Mouse (Mus musculus): ENCODE measurements around the gene Faim2.

The Faim2 gene

GRCm38 (mm10) chr15:99497061-99497460 lies 30.9 kb downstream of the Faim2 start:
- TF ChIP-seq NANOG (IDR thresholded peaks at IDR 0.05; ENCODE audit: borderline replicate concordance, low read length) (no peak), POU5F1 (IDR thresholded peaks at IDR 0.05; ENCODE audit: borderline replicate concordance, low read length) (no peak), CTCF (conservative IDR thresholded peaks at IDR 0.05; ENCODE audit: low read length) (peak; percentile 80)
- H3K36me3 ChIP-seq (ENCODE audit: insufficient read depth, low read length), result no peaks in the 10 kb centered on the region
- H3K27me3 ChIP-seq (ENCODE audit: insufficient read depth, low read length), result peaks cover 21% of the 10 kb centered on the region
- H3K4me3 ChIP-seq (replicated peaks; ENCODE audit: low read length), result no peak overlapping the region
- H3K9me3 ChIP-seq (ENCODE audit: low read length), result no peaks in the 10 kb centered on the region
- peaks cover 33% of the 10 kb centered on the region for H3K4me1 ChIP-seq (replicated peaks; ENCODE audit: low read depth, low read length)

GRCm38 (mm10) chr15:99484745-99485144 lies 43.2 kb downstream of the Faim2 start:
- H3K27me3 ChIP-seq (ENCODE audit: insufficient read depth, low read length), result no peaks in the 10 kb centered on the region
- TF ChIP-seq POU5F1 (IDR thresholded peaks at IDR 0.05; ENCODE audit: borderline replicate concordance, low read length), result no peak
- TF ChIP-seq CTCF (conservative IDR thresholded peaks at IDR 0.05; ENCODE audit: low read length), result no peak
- no peak for TF ChIP-seq NANOG (IDR thresholded peaks at IDR 0.05; ENCODE audit: borderline replicate concordance, low read length)

GRCm38 (mm10) chr15:99475814-99476213 lies 52.2 kb downstream of the Faim2 start:
- Histone ChIP-seq H3K4me1 (replicated peaks; ENCODE audit: low read depth, low read length) (peaks cover 45% of the 10 kb centered on the region), H3K9me3 (ENCODE audit: low read length) (no peaks in the 10 kb centered on the region), H3K27me3 (ENCODE audit: insufficient read depth, low read length) (no peaks in the 10 kb centered on the region), H3K36me3 (ENCODE audit: insufficient read depth, low read length) (0 out of 2 replicates have a peak, but pooled peaks cover 4% of the 10 kb centered on the region), H3K4me3 (replicated peaks; ENCODE audit: low read length) (peak overlapping the region; percentile 97)
- TF ChIP-seq POU5F1 (IDR thresholded peaks at IDR 0.05; ENCODE audit: borderline replicate concordance, low read length) (no peak), NANOG (IDR thresholded peaks at IDR 0.05; ENCODE audit: borderline replicate concordance, low read length) (no peak), CTCF (conservative IDR thresholded peaks at IDR 0.05; ENCODE audit: low read length) (no peak)

More at GRCm38 (mm10) chr15:99484745-99485144, 43.2 kb downstream of the Faim2 start:
- Histone ChIP-seq H3K9me3 (ENCODE audit: low read length) (peaks cover 34% of the 10 kb centered on the region), H3K4me3 (replicated peaks; ENCODE audit: low read length) (no peak overlapping the region), H3K36me3 (ENCODE audit: insufficient read depth, low read length) (no peaks in the 10 kb centered on the region), H3K4me1 (replicated peaks; ENCODE audit: low read depth, low read length) (peaks cover 18% of the 10 kb centered on the region)

- H3K27me3 ChIP-seq (ENCODE audit: insufficient read depth, low read length), result no peaks in the 10 kb centered on the region
- peaks cover 58% of the 10 kb centered on the region for H3K4me1 ChIP-seq (replicated peaks; ENCODE audit: low read depth, low read length)
- no peak for TF ChIP-seq CTCF (conservative IDR thresholded peaks at IDR 0.05; ENCODE audit: low read length)
- no peak for TF ChIP-seq POU5F1 (IDR thresholded peaks at IDR 0.05; ENCODE audit: borderline replicate concordance, low read length)
- no peak for TF ChIP-seq NANOG (IDR thresholded peaks at IDR 0.05; ENCODE audit: borderline replicate concordance, low read length)
- no peaks in the 10 kb centered on the region for H3K9me3 ChIP-seq (ENCODE audit: low read length)
- peaks cover 16% of the 10 kb centered on the region for H3K36me3 ChIP-seq (ENCODE audit: insufficient read depth, low read length)
- peak within 1 kb of the TSS; percentile 97 for H3K4me3 ChIP-seq (replicated peaks; ENCODE audit: low read length)
Observed at GRCm38 (mm10) chr15:99474576-99474926, 53.4 kb downstream of the Faim2 start, which contains the start of gene Bcdin3d. Gene Bcdin3d (minus strand): TSS chr15:99474730.

GRCm38 (mm10) chr15:99473801-99474575 lies 54.0 kb downstream of the Faim2 start:
- Histone ChIP-seq H3K4me3 (replicated peaks; ENCODE audit: low read length) (peak overlapping the region; percentile 97), H3K4me1 (replicated peaks; ENCODE audit: low read depth, low read length) (peaks cover 62% of the 10 kb centered on the region), H3K9me3 (ENCODE audit: low read length) (no peaks in the 10 kb centered on the region), H3K36me3 (ENCODE audit: insufficient read depth, low read length) (peaks cover 16% of the 10 kb centered on the region), H3K27me3 (ENCODE audit: insufficient read depth, low read length) (no peaks in the 10 kb centered on the region)
- TF ChIP-seq NANOG (IDR thresholded peaks at IDR 0.05; ENCODE audit: borderline replicate concordance, low read length) (no peak), POU5F1 (IDR thresholded peaks at IDR 0.05; ENCODE audit: borderline replicate concordance, low read length) (no peak), CTCF (conservative IDR thresholded peaks at IDR 0.05; ENCODE audit: low read length) (no peak)

- Histone ChIP-seq H3K4me1 (replicated peaks; ENCODE audit: low read depth, low read length) (peaks cover 72% of the 10 kb centered on the region), H3K36me3 (ENCODE audit: insufficient read depth, low read length) (peaks cover 16% of the 10 kb centered on the region), H3K27me3 (ENCODE audit: insufficient read depth, low read length) (no peaks in the 10 kb centered on the region), H3K9me3 (ENCODE audit: low read length) (no peaks in the 10 kb centered on the region), H3K4me3 (replicated peaks; ENCODE audit: low read length) (peak overlapping the region; percentile 97)
- TF ChIP-seq CTCF (conservative IDR thresholded peaks at IDR 0.05; ENCODE audit: low read length) (no peak), POU5F1 (IDR thresholded peaks at IDR 0.05; ENCODE audit: borderline replicate concordance, low read length) (no peak), NANOG (IDR thresholded peaks at IDR 0.05; ENCODE audit: borderline replicate concordance, low read length) (no peak)
Observed at GRCm38 (mm10) chr15:99472972-99473371, 55.0 kb downstream of the Faim2 start.

- peaks cover 82% of the 10 kb centered on the region for H3K4me1 ChIP-seq (replicated peaks; ENCODE audit: low read depth, low read length)
- H3K4me3 ChIP-seq (replicated peaks; ENCODE audit: low read length), result 0 out of 2 replicates have a peak overlapping the region, but pooled peaks have one; percentile 10
- peaks cover 16% of the 10 kb centered on the region for H3K36me3 ChIP-seq (ENCODE audit: insufficient read depth, low read length)
- no peaks in the 10 kb centered on the region for H3K27me3 ChIP-seq (ENCODE audit: insufficient read depth, low read length)
- H3K9me3 ChIP-seq (ENCODE audit: low read length), result no peaks in the 10 kb centered on the region
- TF ChIP-seq CTCF (conservative IDR thresholded peaks at IDR 0.05; ENCODE audit: low read length) (no peak), NANOG (IDR thresholded peaks at IDR 0.05; ENCODE audit: borderline replicate concordance, low read length) (no peak), POU5F1 (IDR thresholded peaks at IDR 0.05; ENCODE audit: borderline replicate concordance, low read length) (no peak)
Observed at GRCm38 (mm10) chr15:99471677-99472063, 56.3 kb downstream of the Faim2 start.

GRCm38 (mm10) chr15:99470971-99471676 lies 56.8 kb downstream of the Faim2 start:
- Histone ChIP-seq H3K36me3 (ENCODE audit: insufficient read depth, low read length) (peaks cover 16% of the 10 kb centered on the region), H3K4me3 (replicated peaks; ENCODE audit: low read length) (peak overlapping the region; percentile 64), H3K27me3 (ENCODE audit: insufficient read depth, low read length) (no peaks in the 10 kb centered on the region), H3K9me3 (ENCODE audit: low read length) (no peaks in the 10 kb centered on the region), H3K4me1 (replicated peaks; ENCODE audit: low read depth, low read length) (peaks cover 86% of the 10 kb centered on the region)
- no peak for TF ChIP-seq POU5F1 (IDR thresholded peaks at IDR 0.05; ENCODE audit: borderline replicate concordance, low read length)
- no peak for TF ChIP-seq NANOG (IDR thresholded peaks at IDR 0.05; ENCODE audit: borderline replicate concordance, low read length)
- peak; percentile 99 for TF ChIP-seq CTCF (conservative IDR thresholded peaks at IDR 0.05; ENCODE audit: low read length)

Measured in E14TG2a.4 (cell line).